Mouse (Mus musculus) forebrain, embryonic 13.5 days (tissue): Measurements from ENCODE around the gene Nanos3. TPM values are rescaled to one million over a fixed set of nuclear protein-coding genes. Genes with fewer than 3 reads are reported as not detected.

Experiments
- ATAC-seq: fragments of 200-750 bp; cut with Nextera tagmentation; 2 replicates; pipeline ENCODE4 v1.8.0; 2017
- H3K27ac ChIP-seq: fragments of 300-500 bp; sonication (generic); 2 replicates; pipeline ENCODE4 v1.5.1; 2015; ENCODE audit warnings: inconsistent platforms, mild to moderate bottlenecking, moderate library complexity
- H3K27me3 ChIP-seq: fragments of 300-500 bp; sonication (generic); 2 replicates; pipeline ENCODE4 v1.6.1; 2015; ENCODE audit warnings: mild to moderate bottlenecking, inconsistent platforms
- H3K36me3 ChIP-seq: fragments of 300-500 bp; sonication (generic); 2 replicates; pipeline ENCODE4 v1.6.1; 2015; ENCODE audit warnings: mild to moderate bottlenecking, inconsistent platforms; ENCODE audit not compliant: poor library complexity, severe bottlenecking
- H3K4me1 ChIP-seq: fragments of 300-500 bp; sonication (generic); 2 replicates; pipeline ENCODE4 v1.6.1; 2015; ENCODE audit warnings: inconsistent platforms
- H3K4me2 ChIP-seq: fragments of 300-500 bp; sonication (generic); 2 replicates; pipeline ENCODE4 v1.6.1; 2015; ENCODE audit warnings: inconsistent platforms, mild to moderate bottlenecking, moderate library complexity
- H3K4me3 ChIP-seq: fragments of 300-500 bp; sonication (generic); 2 replicates; pipeline ENCODE4 v1.5.1; 2015; ENCODE audit warnings: mild to moderate bottlenecking, inconsistent platforms
- H3K9ac ChIP-seq: fragments of 300-500 bp; sonication (generic); 2 replicates; pipeline ENCODE4 v1.6.1; 2015; ENCODE audit warnings: mild to moderate bottlenecking, inconsistent platforms
- H3K9me3 ChIP-seq: fragments of 300-500 bp; sonication (generic); replicated peaks from 2 replicates; pipeline ENCODE4 v1.6.1; 2016; ENCODE audit warnings: inconsistent platforms
- WGBS: fragments of 180-500 bp; shearing (Covaris S2); methylation state at CpG from one replicate; pipeline ENCODE4 v1.1.7; 2015; 5-methylcytosine and 5-hydroxymethylcytosine counted together
- polyA plus RNA-seq: library from polyadenylated mRNA; unstranded; fragments of >200 nt; fragmentation: Nextera tagmentation; extraction: Ambion mirVana; gene quantifications from 2 replicates; pipeline ENCODE4 v1.2.1, GENCODE M21; 2015

The Nanos3 gene
- polyA plus RNA-seq, 1 experiment from 2014 or later: 6.5 TPM

GRCm38 (mm10) chr8:84188671-84189070 lies 3.7 kb upstream of the Nanos3 start:
- Histone ChIP-seq H3K9me3 (no peaks in the 10 kb centered on the region), H3K27me3 (no peaks in the 10 kb centered on the region), H3K4me1 (peaks cover 38% of the 10 kb centered on the region), H3K9ac (no peak overlapping the region), H3K4me2 (no peak overlapping the region), H3K36me3 (no peaks in the 10 kb centered on the region), H3K27ac (no peak overlapping the region), H3K4me3 (no peak overlapping the region)
- no peak for ATAC-seq
- 86% methylated on average over 10 of the region's 10 CpGs for WGBS

DNA sequence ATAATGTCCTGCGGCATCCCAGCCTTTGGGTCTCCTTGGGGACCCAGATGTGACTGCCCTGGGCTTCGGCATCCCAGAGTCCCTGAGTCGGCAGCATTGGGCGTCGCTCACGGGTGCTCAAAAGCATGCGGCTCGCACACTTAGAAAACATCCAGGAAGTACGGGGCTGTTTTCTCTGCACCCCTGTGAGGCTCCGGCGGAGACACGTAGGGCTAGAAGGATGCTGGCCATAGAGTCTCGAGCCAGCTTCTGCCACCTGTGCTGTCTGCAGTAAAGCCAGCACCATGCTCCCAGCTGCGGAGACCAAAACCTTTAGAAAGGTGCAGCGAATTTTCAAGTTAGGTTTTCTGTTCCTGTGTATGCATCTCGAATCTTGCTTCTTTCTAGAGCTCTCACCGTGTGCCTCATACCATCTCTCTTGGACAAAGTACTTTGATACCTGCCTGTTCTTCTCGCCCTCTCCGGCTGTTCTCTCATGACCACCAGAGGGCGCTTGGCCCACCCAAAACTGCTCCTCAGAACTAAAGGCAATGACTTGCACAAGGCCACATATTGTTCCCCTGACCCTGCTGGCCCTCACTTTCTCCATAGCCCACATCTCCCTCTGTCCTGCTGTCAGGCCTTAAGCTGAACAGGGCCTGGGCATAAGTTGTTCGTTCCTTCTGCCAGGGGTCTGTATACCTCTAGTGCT lies 2.2 kb upstream of the Nanos3 start:
- peak overlapping the region; percentile 64 for H3K4me2 ChIP-seq
- no peaks in the 10 kb centered on the region for H3K27me3 ChIP-seq
- peak overlapping the region; percentile 29 for H3K4me3 ChIP-seq
- H3K4me1 ChIP-seq: peaks cover 37% of the 10 kb centered on the region
- peak overlapping the region; percentile 61 for H3K9ac ChIP-seq
- H3K36me3 ChIP-seq: no peaks in the 10 kb centered on the region
- no peaks in the 10 kb centered on the region for H3K9me3 ChIP-seq
- ATAC-seq: no peak
- H3K27ac ChIP-seq: no peak overlapping the region
- WGBS: 3% methylated on average over 21 of the region's 21 CpGs

DNA sequence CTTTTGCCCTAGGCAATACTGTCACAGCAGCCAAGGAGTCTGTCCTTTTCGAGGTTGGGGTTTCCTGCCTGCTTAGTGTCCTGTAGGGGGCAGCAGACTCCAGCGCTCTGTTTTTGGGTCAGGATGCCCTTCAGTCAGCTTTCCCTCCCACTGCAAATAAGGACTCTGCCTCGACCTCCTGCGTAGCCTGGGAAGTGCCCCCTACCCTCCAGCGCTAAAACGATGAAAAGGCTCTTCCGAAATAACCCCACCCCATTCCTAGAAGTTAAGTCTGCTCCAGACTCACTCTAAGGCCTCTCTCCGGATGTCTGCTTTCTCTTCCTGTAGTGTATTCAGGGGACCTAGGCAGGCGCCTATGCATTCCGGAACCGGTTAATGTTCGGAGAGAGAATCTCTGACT lies 1.5 kb upstream of the Nanos3 start:
- peak overlapping the region; percentile 29 for H3K4me3 ChIP-seq
- H3K4me2 ChIP-seq: peak overlapping the region; percentile 64
- peaks cover 37% of the 10 kb centered on the region for H3K4me1 ChIP-seq
- no peaks in the 10 kb centered on the region for H3K27me3 ChIP-seq
- no peaks in the 10 kb centered on the region for H3K36me3 ChIP-seq
- H3K9me3 ChIP-seq: no peaks in the 10 kb centered on the region
- under 1% methylated on average over 12 of the region's 12 CpGs for WGBS
- ATAC-seq: peak; percentile 22; the same call in 1 of the 2 replicates
- H3K27ac ChIP-seq: peak overlapping the region; percentile 40; the same call in 1 of the 2 replicates
- H3K9ac ChIP-seq: peak overlapping the region; percentile 61

DNA sequence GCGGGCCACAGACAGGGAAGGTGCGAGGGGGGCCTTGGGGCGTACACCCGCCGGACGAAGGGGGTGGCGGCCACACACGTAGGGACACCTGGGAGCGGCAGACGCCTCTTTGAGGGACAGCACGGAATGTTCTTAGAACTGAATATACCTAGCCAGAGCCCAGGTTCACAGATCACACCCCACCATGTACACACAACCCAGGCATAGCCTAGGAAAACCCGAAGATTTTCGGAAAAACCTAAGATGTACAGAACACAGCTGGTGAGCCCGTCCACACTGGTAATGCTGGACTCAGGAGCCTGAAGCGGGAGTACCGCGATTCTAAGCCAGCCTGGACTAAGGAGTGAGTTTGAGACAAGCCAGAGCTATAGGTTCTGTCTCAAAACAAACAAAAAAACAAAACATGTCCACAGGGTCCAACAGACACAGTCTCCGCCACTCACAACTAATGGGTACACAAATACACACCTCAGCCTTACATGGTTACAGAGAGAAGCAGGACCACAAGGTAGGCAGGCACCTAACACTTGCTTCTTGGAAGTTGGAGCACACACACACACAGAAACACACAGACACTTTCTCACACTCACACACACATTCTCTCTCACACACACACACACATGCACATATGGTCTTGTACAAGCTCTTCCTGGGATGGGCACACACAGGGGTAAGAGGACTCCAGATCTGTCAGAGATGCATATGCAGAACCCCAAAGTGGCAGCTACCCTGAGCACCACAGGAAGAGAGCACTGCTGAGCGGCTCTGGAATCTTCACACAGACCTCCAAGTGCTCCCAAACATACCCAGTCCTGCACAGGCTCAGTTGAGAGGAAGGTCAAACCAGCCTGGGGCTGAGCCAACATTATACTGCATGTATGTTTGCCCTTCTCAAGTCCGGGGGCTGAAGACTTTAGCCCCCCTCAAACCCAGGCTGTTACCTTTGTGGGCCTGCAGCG lies 653 bp downstream of the Nanos3 start:
- WGBS: 18% methylated on average over 21 of the region's 21 CpGs
- Histone ChIP-seq H3K4me2 (peak overlapping the region; percentile 89), H3K9ac (peak overlapping the region; percentile 99), H3K36me3 (no peaks in the 10 kb centered on the region), H3K9me3 (no peaks in the 10 kb centered on the region), H3K27ac (peak overlapping the region; percentile 96), H3K4me1 (peaks cover 56% of the 10 kb centered on the region), H3K4me3 (peak overlapping the region; percentile 81), H3K27me3 (no peaks in the 10 kb centered on the region)
- peak; percentile 4 for ATAC-seq

GRCm38 (mm10) chr8:84183261-84184084 lies 1.5 kb downstream of the Nanos3 start:
- H3K4me2 ChIP-seq: peak overlapping the region; percentile 89
- WGBS: under 1% methylated on average over 72 of the region's 87 CpGs
- peaks cover 9% of the 10 kb centered on the region; the same call in 1 of the 2 replicates for H3K36me3 ChIP-seq
- H3K27ac ChIP-seq: peak overlapping the region; percentile 96
- no peaks in the 10 kb centered on the region for H3K27me3 ChIP-seq
- H3K9ac ChIP-seq: peak overlapping the region; percentile 99
- peak overlapping the region; percentile 81 for H3K4me3 ChIP-seq
- peak; percentile 36 for ATAC-seq
- H3K9me3 ChIP-seq: no peaks in the 10 kb centered on the region
- peaks cover 65% of the 10 kb centered on the region for H3K4me1 ChIP-seq

DNA sequence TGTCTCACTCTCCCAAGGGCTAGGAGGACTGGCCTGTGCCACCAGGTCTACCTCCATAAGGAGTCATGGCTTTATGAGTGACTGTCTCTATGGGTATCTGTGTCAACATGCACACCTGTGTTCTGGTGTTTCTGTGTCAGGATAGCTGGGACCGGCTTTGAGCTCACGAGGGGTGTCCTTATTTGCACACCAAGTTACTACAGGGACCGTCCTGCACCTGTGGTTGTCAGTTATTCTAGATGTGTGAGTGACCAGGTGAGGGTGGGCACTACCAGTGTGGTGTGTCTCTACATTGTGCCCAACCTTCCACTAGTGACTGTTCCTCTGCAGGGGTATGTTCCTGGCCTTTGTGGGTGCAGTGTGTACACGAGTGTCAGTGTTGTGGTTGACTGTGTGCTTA lies 2.2 kb downstream of the Nanos3 start:
- Histone ChIP-seq H3K27me3 (no peaks in the 10 kb centered on the region), H3K36me3 (peaks cover 15% of the 10 kb centered on the region; the same call in 1 of the 2 replicates), H3K27ac (peak overlapping the region; percentile 96), H3K9me3 (no peaks in the 10 kb centered on the region), H3K9ac (peak overlapping the region; percentile 99), H3K4me3 (peak overlapping the region; percentile 81), H3K4me1 (peaks cover 71% of the 10 kb centered on the region), H3K4me2 (peak overlapping the region; percentile 89)
- no peak for ATAC-seq
- WGBS: 43% methylated on average over 4 of the region's 4 CpGs

GRCm38 (mm10) chr8:84180530-84181190 lies 4.4 kb downstream of the Nanos3 start:
- Histone ChIP-seq H3K36me3 (peaks cover 29% of the 10 kb centered on the region), H3K4me1 (peaks cover 72% of the 10 kb centered on the region), H3K9ac (peak overlapping the region; percentile 74), H3K27ac (peak overlapping the region; percentile 91), H3K4me2 (peak overlapping the region; percentile 89), H3K4me3 (peak overlapping the region; percentile 39), H3K27me3 (no peaks in the 10 kb centered on the region), H3K9me3 (no peaks in the 10 kb centered on the region)
- ATAC-seq: peak; percentile 75
- 3% methylated on average over 16 of the region's 16 CpGs for WGBS

- peaks cover 36% of the 10 kb centered on the region for H3K36me3 ChIP-seq
- 0% methylated on average over 4 of the region's 4 CpGs for WGBS
- H3K27me3 ChIP-seq: no peaks in the 10 kb centered on the region
- H3K9ac ChIP-seq: peak overlapping the region; percentile 74
- H3K4me1 ChIP-seq: peaks cover 72% of the 10 kb centered on the region
- no peaks in the 10 kb centered on the region for H3K9me3 ChIP-seq
- H3K4me2 ChIP-seq: peak overlapping the region; percentile 89
- peak; percentile 0; the same call in 1 of the 2 replicates for ATAC-seq
- peak overlapping the region; percentile 39 for H3K4me3 ChIP-seq
- H3K27ac ChIP-seq: peak overlapping the region; percentile 91
These were observed 5.1 kb downstream of the Nanos3 start for GRCm38 (mm10) chr8:84179946-84180345.

DNA sequence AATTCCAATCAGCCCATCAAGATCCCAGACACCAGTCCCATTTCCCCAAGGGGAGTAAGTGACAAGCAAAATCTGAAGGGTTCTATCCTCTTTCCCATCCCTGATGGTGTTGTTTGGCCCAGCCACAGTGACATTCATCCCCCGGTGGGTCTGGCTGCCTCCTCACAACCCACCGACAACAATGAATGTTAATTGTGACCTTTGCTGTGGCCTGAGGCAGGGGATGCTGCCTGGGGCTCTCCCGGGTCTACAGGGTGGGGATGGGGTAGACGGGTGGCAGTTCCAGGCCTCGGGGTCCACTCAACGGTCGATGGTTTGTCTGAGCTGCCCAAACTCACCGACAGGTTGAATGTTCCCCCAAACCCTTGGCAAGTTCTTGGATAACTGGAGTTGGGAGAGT lies 6.4 kb downstream of the Nanos3 start:
- no peaks in the 10 kb centered on the region for H3K9me3 ChIP-seq
- no peak overlapping the region for H3K4me2 ChIP-seq
- no peak overlapping the region for H3K27ac ChIP-seq
- peaks cover 50% of the 10 kb centered on the region for H3K36me3 ChIP-seq
- no peak overlapping the region for H3K4me3 ChIP-seq
- no peak for ATAC-seq
- 88% methylated on average over 8 of the region's 8 CpGs for WGBS
- H3K4me1 ChIP-seq: peaks cover 62% of the 10 kb centered on the region
- no peaks in the 10 kb centered on the region for H3K27me3 ChIP-seq
- no peak overlapping the region for H3K9ac ChIP-seq

GRCm38 (mm10) chr8:84177405-84177804 lies 7.6 kb downstream of the Nanos3 start:
- H3K27ac ChIP-seq: no peak overlapping the region
- no peak for ATAC-seq
- no peak overlapping the region for H3K4me2 ChIP-seq
- H3K4me1 ChIP-seq: peaks cover 55% of the 10 kb centered on the region
- no peaks in the 10 kb centered on the region for H3K9me3 ChIP-seq
- H3K27me3 ChIP-seq: no peaks in the 10 kb centered on the region
- WGBS: 97% methylated on average over 3 of the region's 3 CpGs
- H3K9ac ChIP-seq: no peak overlapping the region
- H3K4me3 ChIP-seq: no peak overlapping the region
- peaks cover 61% of the 10 kb centered on the region for H3K36me3 ChIP-seq

GRCm38 (mm10) chr8:84176560-84176959 lies 8.5 kb downstream of the Nanos3 start:
- WGBS: 61% methylated on average over 3 of the region's 3 CpGs
- no peak overlapping the region for H3K4me3 ChIP-seq

More at GRCm38 (mm10) chr8:84176560-84176959, 8.5 kb downstream of the Nanos3 start:
- Histone ChIP-seq H3K36me3 (peaks cover 70% of the 10 kb centered on the region), H3K9me3 (no peaks in the 10 kb centered on the region), H3K4me2 (no peak overlapping the region), H3K4me1 (peaks cover 46% of the 10 kb centered on the region), H3K27me3 (no peaks in the 10 kb centered on the region), H3K27ac (no peak overlapping the region), H3K9ac (no peak overlapping the region)
- no peak for ATAC-seq
